Mouse (Mus musculus) heart, embryonic 13.5 days (tissue): ENCODE results near the gene Map4k1. TPM values are rescaled to one million over a fixed set of nuclear protein-coding genes. Genes with fewer than 3 reads are reported as not detected.

ENCODE experiments used
- ATAC-seq: fragments of 200-750 bp; cut with Nextera tagmentation; 2 replicates; pipeline ENCODE4 v1.8.0; 2017; ENCODE audit warnings: moderate TSS enrichment; ENCODE audit not compliant: insufficient number of reproducible peaks, low FRiP score, low TSS enrichment; ENCODE audit errors: extremely low read depth
- H3K27ac ChIP-seq: fragments of 300-500 bp; sonication (generic); replicated peaks from 2 replicates; pipeline ENCODE4 v1.5.1; 2015; ENCODE audit warnings: moderate library complexity, mild to moderate bottlenecking, inconsistent platforms
- H3K27me3 ChIP-seq: fragments of 300-500 bp; sonication (generic); replicated peaks from 2 replicates; pipeline ENCODE4 v1.6.1; 2015; ENCODE audit warnings: mild to moderate bottlenecking, inconsistent platforms
- H3K36me3 ChIP-seq: fragments of 300-500 bp; sonication (generic); 2 replicates; pipeline ENCODE4 v1.6.1; 2015; ENCODE audit warnings: mild to moderate bottlenecking, inconsistent platforms
- H3K4me1 ChIP-seq: fragments of 300-500 bp; sonication (generic); 2 replicates; pipeline ENCODE4 v1.6.1; 2015; ENCODE audit warnings: inconsistent platforms
- H3K4me2 ChIP-seq: fragments of 300-500 bp; sonication (generic); 2 replicates; pipeline ENCODE4 v1.6.1; 2015; ENCODE audit warnings: inconsistent platforms, mild to moderate bottlenecking, moderate library complexity
- H3K4me3 ChIP-seq: fragments of 300-500 bp; sonication (generic); 2 replicates; pipeline ENCODE4 v1.5.1; 2015; ENCODE audit warnings: moderate library complexity, mild to moderate bottlenecking, inconsistent platforms
- H3K9ac ChIP-seq: fragments of 300-500 bp; sonication (generic); 2 replicates; pipeline ENCODE4 v1.6.1; 2015; ENCODE audit warnings: inconsistent platforms, mild to moderate bottlenecking, moderate library complexity
- H3K9me3 ChIP-seq: fragments of 300-500 bp; sonication (generic); 2 replicates; pipeline ENCODE4 v1.6.1; 2016; ENCODE audit warnings: inconsistent platforms
- WGBS: fragments of 180-500 bp; shearing (Covaris S2); methylation state at CpG from one replicate; pipeline ENCODE4 v1.1.7; 2015; ENCODE audit warnings: mixed read lengths; 5-methylcytosine and 5-hydroxymethylcytosine counted together
- polyA plus RNA-seq: library from polyadenylated mRNA; unstranded; fragments of >200 nt; fragmentation: Nextera tagmentation; extraction: Ambion mirVana; gene quantifications from 2 replicates; pipeline ENCODE4 v1.2.1, GENCODE M21; 2015

The Map4k1 gene
- polyA plus RNA-seq, 1 experiment from 2014 or later = 5.3 TPM

- Histone ChIP-seq H3K27me3 (no peaks in the 10 kb centered on the region), H3K9me3 (no peaks in the 10 kb centered on the region), H3K27ac (peak overlapping the region; percentile 99), H3K4me2 (peak overlapping the region; percentile 56), H3K9ac (peak overlapping the region; percentile 79), H3K4me3 (0 out of 2 replicates have a peak overlapping the region, but pooled peaks have one; percentile 10), H3K36me3 (peaks cover 42% of the 10 kb centered on the region), H3K4me1 (peaks cover 100% of the 10 kb centered on the region)
- 6% methylated on average over 10 of the region's 10 CpGs for whole genome bisulfite sequencing
- peak; percentile 69 for ATAC-seq
Measured at GRCm38 (mm10) chr7:28945416-28946270, 36.2 kb upstream of the Map4k1 start.

GRCm38 (mm10) chr7:28946271-28946610 is 35.6 kb upstream of the Map4k1 start:
- Histone ChIP-seq H3K9ac (peak overlapping the region; percentile 79), H3K36me3 (peaks cover 42% of the 10 kb centered on the region), H3K4me3 (no peak overlapping the region), H3K9me3 (no peaks in the 10 kb centered on the region), H3K4me1 (peaks cover 100% of the 10 kb centered on the region), H3K27me3 (no peaks in the 10 kb centered on the region), H3K27ac (peak overlapping the region; percentile 99), H3K4me2 (peak overlapping the region; percentile 56)
- 3% methylated on average over 1 of the region's 1 CpGs for WGBS
- ATAC-seq = no peak

- Histone ChIP-seq H3K4me2 (0 out of 2 replicates have a peak overlapping the region, but pooled peaks have one; percentile 2), H3K27ac (peak overlapping the region; percentile 99), H3K4me1 (peaks cover 100% of the 10 kb centered on the region), H3K4me3 (no peak overlapping the region), H3K36me3 (peaks cover 24% of the 10 kb centered on the region), H3K9ac (peak overlapping the region; percentile 64), H3K9me3 (no peaks in the 10 kb centered on the region), H3K27me3 (no peaks in the 10 kb centered on the region)
- WGBS = 83% methylated on average over 7 of the region's 7 CpGs
- ATAC-seq = no peak
Measured at GRCm38 (mm10) chr7:28948746-28949145, 33.1 kb upstream of the Map4k1 start.

- 60% methylated on average over 2 of the region's 2 CpGs for WGBS
- no peak for ATAC-seq
- H3K9ac ChIP-seq = peak overlapping the region; percentile 71
Measured at GRCm38 (mm10) chr7:28949298-28949697, 32.6 kb upstream of the Map4k1 start.

GRCm38 (mm10) chr7:28950346-28951037 is 31.4 kb upstream of the Map4k1 start:
- no peaks in the 10 kb centered on the region for H3K27me3 ChIP-seq
- 85% methylated on average over 10 of the region's 10 CpGs for WGBS
- 0 out of 2 replicates have a peak overlapping the region, but pooled peaks have one; percentile 2 for H3K9ac ChIP-seq
- no peak overlapping the region for H3K4me2 ChIP-seq
- H3K36me3 ChIP-seq = peaks cover 31% of the 10 kb centered on the region
- ATAC-seq = no peak
- peak overlapping the region; percentile 99 for H3K27ac ChIP-seq
- H3K4me3 ChIP-seq = no peak overlapping the region
- peaks cover 100% of the 10 kb centered on the region for H3K4me1 ChIP-seq
- H3K9me3 ChIP-seq = no peaks in the 10 kb centered on the region

More at GRCm38 (mm10) chr7:28949298-28949697, 32.6 kb upstream of the Map4k1 start:
- peak overlapping the region; percentile 99 for H3K27ac ChIP-seq
- peaks cover 100% of the 10 kb centered on the region for H3K4me1 ChIP-seq
- peaks cover 25% of the 10 kb centered on the region for H3K36me3 ChIP-seq
- H3K9me3 ChIP-seq = no peaks in the 10 kb centered on the region
- H3K4me2 ChIP-seq = 0 out of 2 replicates have a peak overlapping the region, but pooled peaks have one; percentile 1
- no peak overlapping the region for H3K4me3 ChIP-seq
- H3K27me3 ChIP-seq = no peaks in the 10 kb centered on the region

GRCm38 (mm10) chr7:28951764-28952163 is 30.1 kb upstream of the Map4k1 start:
- peak overlapping the region; percentile 99 for H3K27ac ChIP-seq
- H3K9ac ChIP-seq = peak overlapping the region; percentile 75
- no peak for ATAC-seq

GRCm38 (mm10) chr7:28952786-28953185 is 29.1 kb upstream of the Map4k1 start:
- WGBS = 29% methylated on average over 3 of the region's 3 CpGs
- H3K9me3 ChIP-seq = no peaks in the 10 kb centered on the region
- peak overlapping the region; percentile 75 for H3K9ac ChIP-seq
- H3K27ac ChIP-seq = peak overlapping the region; percentile 99
- H3K27me3 ChIP-seq = no peaks in the 10 kb centered on the region
- H3K36me3 ChIP-seq = peaks cover 40% of the 10 kb centered on the region
- H3K4me2 ChIP-seq = peak overlapping the region; percentile 48
- ATAC-seq = no peak
- H3K4me3 ChIP-seq = no peak overlapping the region
- peaks cover 100% of the 10 kb centered on the region for H3K4me1 ChIP-seq

More at GRCm38 (mm10) chr7:28951764-28952163, 30.1 kb upstream of the Map4k1 start:
- peak overlapping the region; percentile 48 for H3K4me2 ChIP-seq
- no peaks in the 10 kb centered on the region for H3K9me3 ChIP-seq
- peaks cover 39% of the 10 kb centered on the region for H3K36me3 ChIP-seq
- 24% methylated on average over 2 of the region's 2 CpGs for WGBS
- peaks cover 100% of the 10 kb centered on the region for H3K4me1 ChIP-seq
- no peaks in the 10 kb centered on the region for H3K27me3 ChIP-seq
- no peak overlapping the region for H3K4me3 ChIP-seq

- ATAC-seq = no peak
- Histone ChIP-seq H3K27ac (peak overlapping the region; percentile 99), H3K27me3 (no peaks in the 10 kb centered on the region), H3K4me3 (0 out of 2 replicates have a peak overlapping the region, but pooled peaks have one; percentile 22), H3K9ac (peak overlapping the region; percentile 75), H3K9me3 (no peaks in the 10 kb centered on the region), H3K4me2 (peak overlapping the region; percentile 48), H3K36me3 (peaks cover 35% of the 10 kb centered on the region), H3K4me1 (peaks cover 100% of the 10 kb centered on the region)
- 11% methylated on average over 2 of the region's 2 CpGs for WGBS
Measured at GRCm38 (mm10) chr7:28953476-28954376, 28.1 kb upstream of the Map4k1 start.

GRCm38 (mm10) chr7:28954773-28955172 is 27.1 kb upstream of the Map4k1 start:
- no peaks in the 10 kb centered on the region for H3K9me3 ChIP-seq
- no peak overlapping the region for H3K4me3 ChIP-seq
- WGBS = 84% methylated on average over 4 of the region's 4 CpGs
- H3K36me3 ChIP-seq = peaks cover 30% of the 10 kb centered on the region
- peak overlapping the region; percentile 99 for H3K27ac ChIP-seq
- H3K4me1 ChIP-seq = peaks cover 100% of the 10 kb centered on the region
- ATAC-seq = no peak
- H3K9ac ChIP-seq = peak overlapping the region; percentile 61
- no peaks in the 10 kb centered on the region for H3K27me3 ChIP-seq
- H3K4me2 ChIP-seq = peak overlapping the region; percentile 16; the same call in 1 of the 2 replicates

- H3K27me3 ChIP-seq = no peaks in the 10 kb centered on the region
- no peak overlapping the region for H3K4me3 ChIP-seq
- ATAC-seq = no peak
- peak overlapping the region; percentile 61 for H3K9ac ChIP-seq
- H3K36me3 ChIP-seq = peaks cover 25% of the 10 kb centered on the region
- no peaks in the 10 kb centered on the region for H3K9me3 ChIP-seq
- WGBS = 36% methylated on average over 5 of the region's 5 CpGs
- H3K4me1 ChIP-seq = peaks cover 100% of the 10 kb centered on the region
- H3K4me2 ChIP-seq = peak overlapping the region; percentile 16
- H3K27ac ChIP-seq = peak overlapping the region; percentile 99
Measured at GRCm38 (mm10) chr7:28955295-28955897, 26.5 kb upstream of the Map4k1 start.
